ENCODE assay signal across 14 mouse cellular contexts in genomic region chr5:97099954-97100353, GRCm38 (mm10). TPM values are rescaled to one million over a fixed set of nuclear protein-coding genes. Genes with fewer than 3 reads are reported as not detected.
DNase-seq lines count a peak whose midpoint lies in the region.
"Had no signal": no experiment of that assay in that cellular context is flagged by ENCODE, and none has a peak within 500 bp of the region (broad histone marks: within the 10 kb centered on the region; RNA-seq: fewer than 3 reads in every experiment).

No protein-coding gene starts in this region.

- peak; percentile 66 for DNase-seq in heart, adult 11 months
- no peak for DNase-seq in heart, adult 8-10 months (ENCODE audit: low spot score)
- DNase-seq in urinary bladder, postnatal 14 days (ENCODE audit: low spot score), result peak; percentile 60
- no peak for DNase-seq in urinary bladder, postnatal 4 days (ENCODE audit: low spot score in 2 of 2)
- DNase-seq: adrenal gland, adult 2 months; adrenal gland, adult 8-10 months; adrenal gland, postnatal 10 days; adrenal gland, postnatal 14 days; adrenal gland, postnatal 25 days; adrenal gland, postnatal 36 days; B cell, adult 2 months; cerebellum, adult 11 months; cerebellum, adult 11-12 months; cerebellum, adult 18-20 months had no signal

RNA-seq across cellular contexts. Expression of gene Paqr3, which starts 11.4 kb away (rescaled TPM):
- total RNA-seq in heart, adult 8-10 months (2022), result 1 to 10 TPM; 2.3 to 4.9 (median 2.8) TPM

Comparison
In these comparisons a context has a peak if more than half of its experiments do, and no peak if none do; other contexts are left out.
1. DNase-seq: peak in heart, adult 11 months (single experiment) and urinary bladder, postnatal 14 days (single experiment); none in heart, adult 8-10 months (single experiment) and urinary bladder, postnatal 4 days (0 of 2).